Mouse (Mus musculus): ENCODE results near the gene E130114P18Rik. TPM values are rescaled to one million over a fixed set of nuclear protein-coding genes. Genes with fewer than 3 reads are reported as not detected.

The E130114P18Rik gene
- polyA plus RNA-seq, 1 experiment from 2014 or later: 26.3 TPM

GRCm38 (mm10) chr4:97640385-97640784 lies 137.5 kb downstream of the E130114P18Rik start:
- H3K36me3 ChIP-seq (replicated peaks; ENCODE audit: control insufficient read depth, insufficient read depth): no peaks in the 10 kb centered on the region
- peaks cover 6% of the 10 kb centered on the region for H3K4me1 ChIP-seq (replicated peaks; ENCODE audit: control insufficient read depth, insufficient read depth, low read length)
- no peak overlapping the region for H3K27ac ChIP-seq
- no peaks in the 10 kb centered on the region for H3K9me3 ChIP-seq (ENCODE audit: control insufficient read depth, low read length)
- DNase-seq (ENCODE audit: low spot score) (no peak), ATAC-seq (ENCODE audit: low FRiP score) (no peak)
- no peak overlapping the region for H3K4me3 ChIP-seq (replicated peaks; ENCODE audit: low read length)
- 93% methylated on average over 3 of the region's 3 CpGs for WGBS
- no peak overlapping the region for H3K4me2 ChIP-seq (replicated peaks)
- no peaks in the 10 kb centered on the region for H3K27me3 ChIP-seq (ENCODE audit: control insufficient read depth, insufficient read depth, low read length)
- no peak overlapping the region for H3K9ac ChIP-seq

GRCm38 (mm10) chr4:97636569-97636968 lies 141.3 kb downstream of the E130114P18Rik start:
- Histone ChIP-seq H3K4me2 (replicated peaks) (no peak overlapping the region), H3K9ac (no peak overlapping the region), H3K27ac (no peak overlapping the region), H3K4me1 (replicated peaks; ENCODE audit: control insufficient read depth, insufficient read depth, low read length) (peaks cover 10% of the 10 kb centered on the region), H3K27me3 (ENCODE audit: control insufficient read depth, insufficient read depth, low read length) (no peaks in the 10 kb centered on the region), H3K36me3 (replicated peaks; ENCODE audit: control insufficient read depth, insufficient read depth) (no peaks in the 10 kb centered on the region), H3K4me3 (replicated peaks; ENCODE audit: low read length) (no peak overlapping the region), H3K9me3 (ENCODE audit: control insufficient read depth, low read length) (no peaks in the 10 kb centered on the region)
- 95% methylated on average over 1 of the region's 1 CpGs for WGBS
- DNase-seq (ENCODE audit: low spot score) (no peak), ATAC-seq (ENCODE audit: low FRiP score) (no peak)

GRCm38 (mm10) chr4:97635757-97636292 lies 142.1 kb downstream of the E130114P18Rik start:
- Histone ChIP-seq H3K36me3 (replicated peaks; ENCODE audit: control insufficient read depth, insufficient read depth) (no peaks in the 10 kb centered on the region), H3K27ac (peak overlapping the region; percentile 70), H3K9ac (no peak overlapping the region), H3K9me3 (ENCODE audit: control insufficient read depth, low read length) (no peaks in the 10 kb centered on the region), H3K4me3 (replicated peaks; ENCODE audit: low read length) (no peak overlapping the region), H3K4me1 (replicated peaks; ENCODE audit: control insufficient read depth, insufficient read depth, low read length) (peaks cover 10% of the 10 kb centered on the region), H3K27me3 (ENCODE audit: control insufficient read depth, insufficient read depth, low read length) (no peaks in the 10 kb centered on the region), H3K4me2 (replicated peaks) (no peak overlapping the region)
- peak; percentile 29; the same call in 1 of the 2 replicates for ATAC-seq (ENCODE audit: low FRiP score)
- no peak for DNase-seq (ENCODE audit: low spot score)
- WGBS: 37% methylated on average over 1 of the region's 1 CpGs

- no peak overlapping the region for H3K4me2 ChIP-seq (replicated peaks)
- H3K36me3 ChIP-seq (replicated peaks; ENCODE audit: control insufficient read depth, insufficient read depth): no peaks in the 10 kb centered on the region
- peak overlapping the region; percentile 70 for H3K27ac ChIP-seq
- no peaks in the 10 kb centered on the region for H3K9me3 ChIP-seq (ENCODE audit: control insufficient read depth, low read length)
- peak; percentile 38 for DNase-seq (ENCODE audit: low spot score)
- peaks cover 10% of the 10 kb centered on the region for H3K4me1 ChIP-seq (replicated peaks; ENCODE audit: control insufficient read depth, insufficient read depth, low read length)
- WGBS: 12% methylated on average over 6 of the region's 6 CpGs
- ATAC-seq (ENCODE audit: low FRiP score): peak; percentile 49; the same call in 1 of the 2 replicates
- H3K4me3 ChIP-seq (replicated peaks; ENCODE audit: low read length): no peak overlapping the region
- no peak overlapping the region for H3K9ac ChIP-seq
- H3K27me3 ChIP-seq (ENCODE audit: control insufficient read depth, insufficient read depth, low read length): no peaks in the 10 kb centered on the region
Observed at GRCm38 (mm10) chr4:97635296-97635755, 142.6 kb downstream of the E130114P18Rik start.

GRCm38 (mm10) chr4:97628881-97629605 lies 148.8 kb downstream of the E130114P18Rik start:
- DNase-seq (ENCODE audit: low spot score) (no peak), ATAC-seq (ENCODE audit: low FRiP score) (peak; percentile 64; the same call in 1 of the 2 replicates)
- no peaks in the 10 kb centered on the region for H3K36me3 ChIP-seq (replicated peaks; ENCODE audit: control insufficient read depth, insufficient read depth)
- no peak overlapping the region for H3K4me2 ChIP-seq (replicated peaks)
- no peak overlapping the region for H3K4me3 ChIP-seq (replicated peaks; ENCODE audit: low read length)
- no peak overlapping the region for H3K27ac ChIP-seq
- H3K4me1 ChIP-seq (replicated peaks; ENCODE audit: control insufficient read depth, insufficient read depth, low read length): 0 out of 2 replicates have a peak, but pooled peaks cover 16% of the 10 kb centered on the region
- no peaks in the 10 kb centered on the region for H3K27me3 ChIP-seq (ENCODE audit: control insufficient read depth, insufficient read depth, low read length)
- WGBS: 32% methylated on average over 14 of the region's 14 CpGs
- H3K9ac ChIP-seq: no peak overlapping the region
- no peaks in the 10 kb centered on the region for H3K9me3 ChIP-seq (ENCODE audit: control insufficient read depth, low read length)

- H3K27me3 ChIP-seq (ENCODE audit: control insufficient read depth, insufficient read depth, low read length): no peaks in the 10 kb centered on the region
- DNase-seq (ENCODE audit: low spot score) (no peak), ATAC-seq (ENCODE audit: low FRiP score) (peak; percentile 49; the same call in 1 of the 2 replicates)
- no peaks in the 10 kb centered on the region for H3K36me3 ChIP-seq (replicated peaks; ENCODE audit: control insufficient read depth, insufficient read depth)
- no peak overlapping the region for H3K4me3 ChIP-seq (replicated peaks; ENCODE audit: low read length)
- no peak overlapping the region for H3K9ac ChIP-seq
- WGBS: 30% methylated on average over 16 of the region's 16 CpGs
- no peaks in the 10 kb centered on the region for H3K9me3 ChIP-seq (ENCODE audit: control insufficient read depth, low read length)
- H3K4me1 ChIP-seq (replicated peaks; ENCODE audit: control insufficient read depth, insufficient read depth, low read length): 0 out of 2 replicates have a peak, but pooled peaks cover 16% of the 10 kb centered on the region
- 0 out of 2 replicates have a peak overlapping the region, but pooled peaks have one; percentile 11 for H3K27ac ChIP-seq
- H3K4me2 ChIP-seq (replicated peaks): no peak overlapping the region
Observed at GRCm38 (mm10) chr4:97626002-97626720, 151.7 kb downstream of the E130114P18Rik start.

GRCm38 (mm10) chr4:97623165-97623564 lies 154.7 kb downstream of the E130114P18Rik start:
- ATAC-seq (ENCODE audit: low FRiP score) (no peak), DNase-seq (ENCODE audit: low spot score) (no peak)
- H3K9me3 ChIP-seq (ENCODE audit: control insufficient read depth, low read length): no peaks in the 10 kb centered on the region
- peaks cover 12% of the 10 kb centered on the region; the same call in 1 of the 2 replicates for H3K4me1 ChIP-seq (replicated peaks; ENCODE audit: control insufficient read depth, insufficient read depth, low read length)
- H3K27me3 ChIP-seq (ENCODE audit: control insufficient read depth, insufficient read depth, low read length): no peaks in the 10 kb centered on the region
- H3K36me3 ChIP-seq (replicated peaks; ENCODE audit: control insufficient read depth, insufficient read depth): no peaks in the 10 kb centered on the region
- H3K27ac ChIP-seq: no peak overlapping the region
- no peak overlapping the region for H3K4me3 ChIP-seq (replicated peaks; ENCODE audit: low read length)
- no peak overlapping the region for H3K4me2 ChIP-seq (replicated peaks)
- H3K9ac ChIP-seq: no peak overlapping the region
- 80% methylated on average over 5 of the region's 5 CpGs for WGBS

- DNase-seq (ENCODE audit: low spot score): no peak
- Histone ChIP-seq H3K4me3 (replicated peaks; ENCODE audit: low read length) (no peak overlapping the region), H3K36me3 (replicated peaks; ENCODE audit: control insufficient read depth, insufficient read depth) (no peaks in the 10 kb centered on the region), H3K27ac (no peak overlapping the region), H3K4me1 (replicated peaks; ENCODE audit: control insufficient read depth, insufficient read depth, low read length) (peaks cover 14% of the 10 kb centered on the region; the same call in 1 of the 2 replicates), H3K9ac (no peak overlapping the region), H3K27me3 (ENCODE audit: control insufficient read depth, insufficient read depth, low read length) (no peaks in the 10 kb centered on the region), H3K4me2 (replicated peaks) (no peak overlapping the region), H3K9me3 (ENCODE audit: control insufficient read depth, low read length) (no peaks in the 10 kb centered on the region)
- ATAC-seq (ENCODE audit: low FRiP score): no peak
- WGBS: 64% methylated on average over 4 of the region's 4 CpGs
Observed at GRCm38 (mm10) chr4:97621731-97622130, 156.1 kb downstream of the E130114P18Rik start.

- no peaks in the 10 kb centered on the region for H3K27me3 ChIP-seq (ENCODE audit: control insufficient read depth, insufficient read depth, low read length)
- H3K27ac ChIP-seq: no peak overlapping the region
- H3K4me2 ChIP-seq (replicated peaks): no peak overlapping the region
- DNase-seq (ENCODE audit: low spot score) (no peak), ATAC-seq (ENCODE audit: low FRiP score) (no peak)
- no peak overlapping the region for H3K4me3 ChIP-seq (replicated peaks; ENCODE audit: low read length)
- no peaks in the 10 kb centered on the region for H3K9me3 ChIP-seq (ENCODE audit: control insufficient read depth, low read length)
- peaks cover 4% of the 10 kb centered on the region; the same call in 1 of the 2 replicates for H3K4me1 ChIP-seq (replicated peaks; ENCODE audit: control insufficient read depth, insufficient read depth, low read length)
- H3K36me3 ChIP-seq (replicated peaks; ENCODE audit: control insufficient read depth, insufficient read depth): no peaks in the 10 kb centered on the region
- no peak overlapping the region for H3K9ac ChIP-seq
- WGBS: 79% methylated on average over 1 of the region's 1 CpGs
Observed at GRCm38 (mm10) chr4:97620409-97620808, 157.5 kb downstream of the E130114P18Rik start.
